Mouse (Mus musculus): ENCODE measurements around the gene Ms4a15.

GRCm38 (mm10) chr19:10959978-10960346 is 33.1 kb downstream of the Ms4a15 start:
- no peak for TF ChIP-seq CTCF (conservative IDR thresholded peaks at IDR 0.05 in 1 of 2, IDR thresholded peaks at IDR 0.05 in 1 of 2; ENCODE audit: low read depth in 2 of 2, low read length in 2 of 2)
- TF ChIP-seq IRF4 (IDR thresholded peaks at IDR 0.05; ENCODE audit: low read depth, low read length) = no peak
- no peak for TF ChIP-seq RCOR1 (conservative IDR thresholded peaks at IDR 0.05; ENCODE audit: low read depth, low read length)
- TF ChIP-seq KAT2A (IDR thresholded peaks at IDR 0.05; ENCODE audit: insufficient replicate concordance, low read length) = no peak
- no peak for TF ChIP-seq MAZ (IDR thresholded peaks at IDR 0.05; ENCODE audit: low read depth, low read length)
- TF ChIP-seq MAX (IDR thresholded peaks at IDR 0.05; ENCODE audit: low read length) = no peak

Data from CH12.LX (cell line).